Mouse (Mus musculus) intestine, postnatal 0 days (tissue): ENCODE measurements around the gene Hipk1. TPM values are rescaled to one million over a fixed set of nuclear protein-coding genes. Genes with fewer than 3 reads are reported as not detected.

ENCODE experiments used
- ATAC-seq: fragments of 200-750 bp; cut with Nextera tagmentation; 2 replicates; pipeline ENCODE4 v1.8.0; 2017; ENCODE audit warnings: mild to moderate bottlenecking, moderate TSS enrichment, moderate library complexity
- H3K27ac ChIP-seq: fragments of 300-500 bp; sonication (generic); 2 replicates; pipeline ENCODE4 v1.5.1; 2014; ENCODE audit warnings: mild to moderate bottlenecking, low read depth, low read length, moderate library complexity
- H3K27me3 ChIP-seq: fragments of 300-500 bp; sonication (generic); replicated peaks from 2 replicates; pipeline ENCODE4 v1.6.1; 2014; ENCODE audit warnings: low read length, mixed read lengths; ENCODE audit not compliant: control insufficient read depth, insufficient read depth
- H3K36me3 ChIP-seq: fragments of 300-500 bp; sonication (generic); 2 replicates; pipeline ENCODE4 v1.6.1; 2014; ENCODE audit warnings: mild to moderate bottlenecking, moderate library complexity; ENCODE audit not compliant: control insufficient read depth, insufficient read depth
- H3K4me1 ChIP-seq: fragments of 300-500 bp; sonication (generic); replicated peaks from 2 replicates; pipeline ENCODE4 v1.6.1; 2014; ENCODE audit warnings: antibody characterized with exemption, low read length, mixed read lengths; ENCODE audit not compliant: control insufficient read depth, insufficient read depth
- H3K4me2 ChIP-seq: fragments of 300-500 bp; sonication (generic); replicated peaks from 2 replicates; pipeline ENCODE4 v1.6.1; 2014; ENCODE audit warnings: low read depth, mild to moderate bottlenecking, moderate library complexity
- H3K4me3 ChIP-seq: fragments of 300-500 bp; sonication (generic); 2 replicates; pipeline ENCODE4 v1.5.1; 2014; ENCODE audit warnings: low read depth, low read length
- H3K9ac ChIP-seq: fragments of 300-500 bp; sonication (generic); 2 replicates; pipeline ENCODE4 v1.6.1; 2014; ENCODE audit warnings: mild to moderate bottlenecking, low read depth, low read length
- H3K9me3 ChIP-seq: fragments of 300-500 bp; sonication (generic); 2 replicates; pipeline ENCODE4 v1.6.1; 2016; ENCODE audit warnings: mixed run types; ENCODE audit not compliant: control insufficient read depth
- CTCF ChIP-seq: sonication (generic); IDR thresholded peaks from 2 replicates; pipeline ENCODE4 v1.5.1; 2016; ENCODE audit warnings: low read depth, mild to moderate bottlenecking, control low read depth, antibody characterized with exemption, moderate library complexity
- WGBS: fragments of 180-500 bp; shearing (Covaris S2); extraction: QIAGEN DNeasy Blood & Tissue Kit; methylation state at CpG from one replicate; pipeline ENCODE4 v1.1.7; 2014; 5-methylcytosine and 5-hydroxymethylcytosine counted together
- polyA plus RNA-seq: library from polyadenylated mRNA; unstranded; fragments of >200 nt; fragmentation: Nextera tagmentation; extraction: Ambion mirVana; gene quantifications from 2 replicates; pipeline ENCODE4 v1.2.1, GENCODE M21; 2015

Gene Hipk1
- polyA plus RNA-seq, 1 experiment from 2014 or later: 6.6 TPM

DNA sequence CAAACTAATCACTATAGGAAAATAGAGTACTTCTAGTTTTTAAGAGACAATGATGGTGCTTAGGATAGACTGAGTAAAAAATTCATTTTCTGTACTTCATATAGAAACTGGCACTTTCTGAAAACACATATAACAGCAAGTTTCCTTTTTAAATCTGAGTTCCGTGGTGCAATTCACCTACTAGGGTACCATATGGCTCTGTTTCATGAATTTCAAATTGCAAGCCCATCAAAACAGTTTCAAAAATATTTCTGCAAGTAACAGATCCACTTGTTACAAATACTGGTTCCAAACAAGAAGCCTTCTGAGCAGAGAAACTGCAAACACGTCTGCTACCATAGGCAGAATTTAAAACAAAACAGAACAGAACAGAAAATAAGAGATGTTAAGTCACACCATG lies 39.8 kb downstream of the Hipk1 start:
- Histone ChIP-seq H3K9ac (no peak overlapping the region), H3K27ac (no peak overlapping the region), H3K4me2 (no peak overlapping the region), H3K36me3 (peaks cover 69% of the 10 kb centered on the region), H3K4me3 (no peak overlapping the region), H3K9me3 (no peaks in the 10 kb centered on the region), H3K4me1 (no peaks in the 10 kb centered on the region), H3K27me3 (no peaks in the 10 kb centered on the region)
- WGBS: 89% methylated on average over 2 of the region's 2 CpGs
- no peak for ATAC-seq
- no peak for TF ChIP-seq CTCF

DNA sequence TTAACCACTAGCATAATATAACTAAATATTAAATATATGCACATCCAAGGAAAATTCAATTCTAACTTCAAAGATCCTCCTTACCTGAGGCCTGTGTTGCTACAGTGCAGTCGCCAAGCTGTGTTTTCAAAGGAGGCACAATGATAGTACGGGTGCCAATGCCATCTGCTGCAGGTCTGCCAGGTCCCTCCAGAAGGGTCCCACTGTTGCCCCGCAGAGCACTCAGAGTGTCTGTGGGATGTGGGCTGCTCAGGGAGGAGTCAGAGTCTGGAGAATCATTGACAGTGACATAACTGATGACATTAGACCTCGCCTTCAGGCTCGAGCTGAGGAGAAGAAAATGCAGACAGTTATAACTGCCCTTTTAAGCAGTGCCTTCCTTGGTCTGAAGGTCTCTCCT lies 44.7 kb downstream of the Hipk1 start:
- Histone ChIP-seq H3K4me2 (no peak overlapping the region), H3K4me3 (no peak overlapping the region), H3K27ac (no peak overlapping the region), H3K9ac (no peak overlapping the region), H3K27me3 (no peaks in the 10 kb centered on the region), H3K9me3 (no peaks in the 10 kb centered on the region), H3K36me3 (peaks cover 87% of the 10 kb centered on the region), H3K4me1 (no peaks in the 10 kb centered on the region)
- no peak for ATAC-seq
- no peak for TF ChIP-seq CTCF
- 74% methylated on average over 5 of the region's 5 CpGs for WGBS

DNA sequence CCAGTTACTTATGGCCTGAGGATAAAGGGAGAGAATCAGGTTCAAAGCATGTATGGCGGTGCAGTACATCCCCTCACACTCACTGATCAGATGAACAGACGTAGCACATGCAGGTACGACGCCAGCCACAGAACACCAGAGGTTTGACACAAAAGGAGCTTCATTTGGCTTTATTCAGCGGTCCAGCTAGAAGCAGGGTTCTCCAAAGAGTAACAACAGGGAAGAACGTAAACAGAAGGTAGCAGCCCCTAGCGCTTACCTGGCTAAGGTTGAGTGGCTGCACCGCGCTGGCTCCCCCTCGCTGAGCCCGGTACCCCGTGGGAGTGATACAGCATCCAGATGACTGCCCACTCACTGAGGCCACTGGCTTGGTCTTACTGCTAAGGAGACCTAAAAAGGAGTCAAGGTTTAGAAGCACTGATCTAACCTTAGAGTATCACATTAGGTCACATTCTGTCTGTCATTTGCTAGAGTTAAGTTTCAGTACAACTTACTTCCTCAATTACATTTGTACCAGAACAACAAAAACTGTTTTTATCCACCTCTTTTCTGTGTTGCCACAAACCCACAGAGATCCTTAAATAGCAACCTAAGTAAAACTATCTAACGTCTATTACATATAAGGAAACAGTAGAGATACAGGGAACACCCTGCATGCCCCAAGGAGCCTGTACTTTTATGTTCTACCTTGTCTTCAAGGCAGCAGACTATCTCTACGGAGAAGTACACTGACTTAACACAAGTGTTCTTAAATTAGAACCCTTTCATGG lies 46.2 kb downstream of the Hipk1 start:
- no peak overlapping the region for H3K9ac ChIP-seq
- 90% methylated on average over 14 of the region's 14 CpGs for WGBS
- no peak overlapping the region for H3K27ac ChIP-seq
- ATAC-seq: no peak
- no peaks in the 10 kb centered on the region for H3K27me3 ChIP-seq
- no peaks in the 10 kb centered on the region for H3K4me1 ChIP-seq
- H3K36me3 ChIP-seq: peaks cover 76% of the 10 kb centered on the region
- no peaks in the 10 kb centered on the region for H3K9me3 ChIP-seq
- no peak for TF ChIP-seq CTCF
- H3K4me3 ChIP-seq: no peak overlapping the region
- H3K4me2 ChIP-seq: no peak overlapping the region

DNA sequence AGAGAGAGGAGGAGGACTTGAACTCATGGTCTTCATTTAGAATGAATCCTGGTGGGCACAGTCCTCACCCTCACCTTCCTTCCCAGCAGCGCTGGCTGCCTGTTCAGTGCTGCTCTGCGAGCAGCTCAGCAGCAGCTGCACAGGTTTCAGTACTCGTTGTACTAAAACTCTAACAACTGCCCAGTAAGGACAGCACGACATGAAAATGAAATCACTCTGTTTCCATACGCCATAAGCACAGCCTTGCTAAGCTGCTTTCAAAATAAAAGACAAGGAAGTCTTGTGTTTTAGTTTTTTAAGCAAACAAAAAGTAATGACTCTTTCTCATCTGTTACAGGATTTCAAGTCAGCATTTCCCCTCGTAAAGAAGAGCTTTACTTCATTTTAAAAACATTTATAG lies 48.2 kb downstream of the Hipk1 start:
- peaks cover 57% of the 10 kb centered on the region for H3K36me3 ChIP-seq
- TF ChIP-seq CTCF: no peak
- WGBS: 70% methylated on average over 6 of the region's 6 CpGs
- no peak for ATAC-seq
- H3K9ac ChIP-seq: no peak overlapping the region
- no peaks in the 10 kb centered on the region for H3K4me1 ChIP-seq
- H3K4me2 ChIP-seq: no peak overlapping the region
- no peaks in the 10 kb centered on the region for H3K9me3 ChIP-seq
- H3K27ac ChIP-seq: no peak overlapping the region
- H3K27me3 ChIP-seq: no peaks in the 10 kb centered on the region
- no peak overlapping the region for H3K4me3 ChIP-seq

DNA sequence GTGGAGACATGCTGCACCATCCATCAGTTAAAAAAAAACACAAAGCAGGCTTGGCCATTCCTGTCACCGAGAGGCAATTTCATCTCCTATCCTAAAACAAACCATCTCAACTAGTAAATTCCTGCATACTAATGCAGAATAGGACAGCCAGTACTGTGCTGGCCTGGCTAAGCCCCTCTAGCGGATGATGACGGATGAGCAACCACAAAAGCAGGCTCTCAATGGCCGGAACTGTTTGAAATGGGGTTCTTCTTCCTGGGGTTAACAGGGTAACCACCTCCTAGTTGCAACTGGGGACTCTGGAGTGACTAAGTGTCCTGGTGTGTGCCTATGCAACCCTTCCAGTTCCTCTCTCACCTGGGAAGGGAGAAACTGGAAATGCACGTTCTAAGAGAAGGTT lies 51.0 kb downstream of the Hipk1 start:
- Histone ChIP-seq H3K36me3 (peaks cover 37% of the 10 kb centered on the region), H3K27me3 (no peaks in the 10 kb centered on the region), H3K4me3 (no peak overlapping the region), H3K9ac (no peak overlapping the region), H3K27ac (no peak overlapping the region), H3K4me1 (no peaks in the 10 kb centered on the region), H3K4me2 (no peak overlapping the region), H3K9me3 (no peaks in the 10 kb centered on the region)
- WGBS: 53% methylated on average over 5 of the region's 5 CpGs
- peak; percentile 31; the same call in 1 of the 2 replicates for TF ChIP-seq CTCF
- no peak for ATAC-seq

DNA sequence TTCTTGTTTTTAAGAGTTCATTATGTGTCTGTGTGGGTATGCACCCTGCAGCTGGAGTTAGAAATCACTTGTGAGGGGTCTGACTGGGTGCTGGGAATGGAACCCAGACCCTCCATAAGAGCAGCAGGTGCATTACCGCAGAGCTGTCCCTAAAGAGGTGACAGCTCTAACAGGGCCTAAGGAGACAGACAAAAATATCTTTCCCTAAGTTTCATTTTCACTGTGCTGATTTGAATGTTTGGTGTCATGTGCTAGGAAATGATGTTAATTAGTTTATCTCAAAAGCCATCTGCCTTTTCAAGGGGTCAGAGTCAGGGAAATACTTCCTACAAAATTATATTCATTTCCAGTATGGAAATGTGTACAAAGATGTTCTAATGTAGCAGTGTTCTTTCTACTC lies 52.0 kb downstream of the Hipk1 start, which contains the start of gene Gm10964:
Gm10964 (plus strand) TSS at position 38 of the 400 bp plus-strand sequence.
- ATAC-seq: no peak

More for the DNA sequence above, 52.0 kb downstream of the Hipk1 start, which contains the start of gene Gm10964:
- H3K36me3 ChIP-seq: peaks cover 27% of the 10 kb centered on the region
- TF ChIP-seq CTCF: no peak
- H3K4me1 ChIP-seq: no peaks in the 10 kb centered on the region
- H3K4me3 ChIP-seq: peak within 1 kb of the TSS; percentile 31
- H3K4me2 ChIP-seq: peak within 1 kb of the TSS; percentile 66
- H3K27ac ChIP-seq: peak within 1 kb of the TSS; percentile 60
- peak within 1 kb of the TSS; percentile 23; the same call in 1 of the 2 replicates for H3K9ac ChIP-seq
- 93% methylated on average over 1 of the region's 1 CpGs for WGBS
- no peaks in the 10 kb centered on the region for H3K9me3 ChIP-seq
- H3K27me3 ChIP-seq: no peaks in the 10 kb centered on the region
